Mouse (Mus musculus) heart, adult 2 months (tissue): ENCODE measurements around the gene Polq. TPM values are rescaled to one million over a fixed set of nuclear protein-coding genes. Genes with fewer than 3 reads are reported as not detected.

ENCODE experiments used
- DNase-seq, 2 experiments: peaks; one replicate each; pipeline ENCODE4 v3.0.0; 2021
- H3K27ac ChIP-seq: fragments of 200-600 bp; 2 replicates; pipeline ENCODE4 v1.8.1; 2022
- H3K27me3 ChIP-seq: fragments of 200-500 bp; 2 replicates; pipeline ENCODE4 v1.6.1; 2012; ENCODE audit warnings: mild to moderate bottlenecking, low read length, inconsistent platforms, mixed read lengths; ENCODE audit not compliant: control insufficient read depth, insufficient read depth
- H3K36me3 ChIP-seq: fragments of 200-500 bp; 2 replicates; pipeline ENCODE4 v1.6.1; 2012; ENCODE audit warnings: low read length, inconsistent platforms; ENCODE audit not compliant: control insufficient read depth, insufficient read depth
- H3K4me1 ChIP-seq: fragments of 200-500 bp; 2 replicates; pipeline ENCODE4 v1.6.1; 2011; ENCODE audit warnings: low read length; ENCODE audit not compliant: control insufficient read depth, insufficient read depth
- H3K4me3 ChIP-seq: fragments of 200-600 bp; 2 replicates; pipeline ENCODE4 v1.8.1; 2022
- H3K79me2 ChIP-seq: fragments of 200-500 bp; replicated peaks from 2 replicates; pipeline ENCODE4 v1.6.1; 2012; ENCODE audit warnings: mild to moderate bottlenecking, inconsistent platforms, low read length, moderate library complexity, mixed read lengths; ENCODE audit not compliant: control insufficient read depth, insufficient read depth
- H3K9ac ChIP-seq: fragments of 200-500 bp; 2 replicates; pipeline ENCODE4 v1.6.1; 2012; ENCODE audit warnings: low read depth, mild to moderate bottlenecking, control low read depth, inconsistent platforms, low read length, mixed read lengths
- CTCF ChIP-seq: fragments of 200-600 bp; IDR thresholded peaks from 2 replicates; pipeline ENCODE4 v1.8.1; 2022; ENCODE audit warnings: antibody characterized with exemption, mild to moderate bottlenecking, moderate library complexity
- EP300 ChIP-seq: fragments of 200-500 bp; IDR thresholded peaks from 2 replicates; pipeline ENCODE4 v1.6.1; 2011; ENCODE audit warnings: low read depth, low read length, control low read depth; ENCODE audit not compliant: insufficient read depth
- POLR2A ChIP-seq: fragments of 200-500 bp; IDR thresholded peaks from 2 replicates; pipeline ENCODE4 v1.6.1; 2011; ENCODE audit warnings: mild to moderate bottlenecking, low read depth, low read length, control low read depth; ENCODE audit not compliant: insufficient read depth
- WGBS: fragments of 180-500 bp; shearing (Covaris S2); methylation state at CpG from one replicate; pipeline ENCODE4 v1.1.7; 2018; 5-methylcytosine and 5-hydroxymethylcytosine counted together
- intact Hi-C: fragments of 180-260 bp; cut with DNase I; formaldehyde crosslinking; loops from one replicate; pipeline ENCODE4 v1.15.1; 2025
- long read RNA-seq: library from polyadenylated mRNA; stranded (forward); transcript quantifications from one replicate; pipeline ENCODE4 v2.0.0, GENCODE M21; 2021
- polyA plus RNA-seq: library from polyadenylated mRNA; depleted of rRNA; stranded (reverse); fragments of >200 nt; gene quantifications from 2 replicates; pipeline ENCODE4 v1.2.3, GENCODE M21; 2012; rRNA removed
- total RNA-seq, 2 experiments: library from RNA; stranded (reverse); gene quantifications; 2 replicates each; pipeline ENCODE4 v1.2.3; 2021

Gene Polq
- total RNA-seq (1 to 10 TPM; 4.7 to 4.9 TPM), polyA plus RNA-seq (1.2 and 1.5 TPM in 2 replicates)
- long read RNA-seq = 0 reads

DNA sequence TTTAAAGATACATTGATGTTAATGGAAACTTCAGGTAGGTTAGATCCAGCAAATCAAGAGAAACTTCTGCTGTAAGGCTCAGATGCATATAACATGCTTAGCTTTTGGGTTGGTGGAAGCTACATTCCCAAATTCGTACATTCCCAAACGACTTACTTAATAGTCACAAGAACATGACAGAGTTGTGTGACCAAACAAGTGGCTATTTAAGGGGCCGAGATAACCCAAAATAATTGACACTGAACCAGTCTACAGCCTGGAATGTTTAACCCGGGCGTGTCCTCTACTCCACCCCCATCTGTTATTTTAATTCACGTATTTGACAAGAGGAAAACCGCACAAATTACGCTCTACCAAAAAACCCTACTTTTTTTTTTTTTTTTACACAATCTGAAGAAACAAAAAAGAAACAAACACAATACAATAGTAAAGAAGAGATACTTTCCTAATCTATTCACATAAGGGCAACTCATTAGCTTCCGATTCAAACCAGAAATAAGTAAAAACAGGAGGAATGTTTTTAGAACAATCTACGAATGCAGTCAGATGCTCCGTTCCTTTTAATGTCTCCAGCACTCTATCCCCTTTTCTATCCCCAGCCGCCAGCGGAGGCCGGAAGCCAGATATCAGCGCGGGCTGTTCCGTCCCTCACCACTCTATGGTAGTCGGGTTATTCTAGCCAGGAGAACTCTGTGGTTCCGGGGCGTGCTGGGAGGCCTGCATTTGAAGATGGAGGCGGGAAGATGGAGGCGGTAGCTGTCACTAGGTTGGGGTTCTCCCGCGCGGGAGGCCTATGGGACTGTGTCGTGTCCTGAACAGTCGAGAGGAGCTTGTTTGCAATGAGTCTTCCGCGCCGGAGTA, at the start of gene Polq:
Gene Polq (plus strand): TSS at position 726 of the 861 bp plus-strand sequence.
- peaks cover 3% of the 10 kb centered on the region; the same call in 1 of the 2 replicates for H3K36me3 ChIP-seq
- H3K4me3 ChIP-seq = peak within 1 kb of the TSS; percentile 64
- intact Hi-C loops = loop anchor here (1.0 to 5.0 kb wide), 4 partner anchors 21 to 184 kb away; partner anchors contain the start of genes Eaf2, Fbxo40, Golgb1 and Iqcb1
- H3K9ac ChIP-seq = peak within 1 kb of the TSS; percentile 56
- no peaks in the 10 kb centered on the region for H3K27me3 ChIP-seq
- TF ChIP-seq CTCF = 0 out of 2 replicates have a peak, but pooled peaks have one; percentile 19
- TF ChIP-seq EP300 = 0 out of 2 replicates have a peak, but pooled peaks have one; percentile 22
- TF ChIP-seq POLR2A = peak; percentile 74
- 1% methylated on average over 30 of the region's 30 CpGs for WGBS
- H3K4me1 ChIP-seq = peaks cover 2% of the 10 kb centered on the region
- peak within 1 kb of the TSS; percentile 89 for H3K27ac ChIP-seq
- peak; percentile 93 for DNase-seq
- no peaks in the 10 kb centered on the region for H3K79me2 ChIP-seq

DNA sequence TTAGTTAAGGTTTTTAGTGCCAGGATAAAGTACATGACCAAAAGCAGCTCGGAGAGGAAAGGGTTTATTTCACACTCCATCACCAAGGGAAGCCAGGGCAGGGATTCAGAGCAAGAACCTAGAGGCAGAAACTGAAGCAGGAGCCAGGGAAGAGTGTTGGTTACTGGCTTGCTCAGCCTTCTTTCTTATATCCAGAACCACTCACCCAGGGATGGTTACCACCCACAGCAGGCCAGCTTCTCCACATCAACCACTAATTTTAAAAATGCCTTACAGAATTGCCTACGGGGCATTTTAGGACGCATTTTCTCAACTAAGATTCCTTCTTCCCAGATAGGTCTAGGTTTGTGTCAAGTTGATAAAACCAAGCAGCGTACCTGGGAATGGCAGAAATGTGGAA, 48.2 kb upstream of the Polq start:
- TF ChIP-seq EP300 = no peak
- no peak for TF ChIP-seq CTCF
- no peak for TF ChIP-seq POLR2A
- intact Hi-C loops = no loop called here
- H3K79me2 ChIP-seq = no peaks in the 10 kb centered on the region
- DNase-seq = no peak
- 88% methylated on average over 4 of the region's 4 CpGs for WGBS
- no peak overlapping the region for H3K9ac ChIP-seq
- no peaks in the 10 kb centered on the region for H3K27me3 ChIP-seq
- H3K36me3 ChIP-seq = peaks cover 7% of the 10 kb centered on the region
- H3K4me1 ChIP-seq = no peaks in the 10 kb centered on the region
- no peak overlapping the region for H3K4me3 ChIP-seq
- H3K27ac ChIP-seq = no peak overlapping the region

DNA sequence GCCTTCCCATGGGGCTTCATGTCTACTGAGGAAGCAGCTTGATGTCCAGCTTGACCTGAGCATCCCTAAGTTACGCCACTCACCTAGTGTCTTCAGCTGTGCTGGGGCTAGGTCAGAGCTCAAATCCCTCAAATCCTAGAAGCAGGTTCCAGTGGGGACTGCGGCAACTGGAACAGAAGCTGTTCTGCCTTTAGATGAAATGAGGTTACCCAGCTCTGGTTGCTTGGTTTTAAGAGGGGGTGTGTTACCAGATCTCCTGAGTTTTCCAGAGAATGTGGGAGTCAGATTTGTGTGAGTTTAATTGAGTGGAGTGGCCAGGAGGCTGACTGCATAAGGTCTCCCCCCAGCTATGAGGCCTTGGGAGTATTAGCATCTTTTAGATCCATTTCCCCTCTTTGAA, 32.5 kb upstream of the Polq start:
- no peak overlapping the region for H3K9ac ChIP-seq
- DNase-seq = no peak
- H3K79me2 ChIP-seq = no peaks in the 10 kb centered on the region
- WGBS = 92% methylated on average over 2 of the region's 2 CpGs
- H3K4me3 ChIP-seq = no peak overlapping the region
- TF ChIP-seq POLR2A (no peak), EP300 (no peak)
- intact Hi-C loops = no loop called here
- peaks cover 2% of the 10 kb centered on the region; the same call in 1 of the 2 replicates for H3K4me1 ChIP-seq
- H3K27me3 ChIP-seq = no peaks in the 10 kb centered on the region
- no peak overlapping the region for H3K27ac ChIP-seq
- H3K36me3 ChIP-seq = peaks cover 9% of the 10 kb centered on the region; the same call in 1 of the 2 replicates

DNA sequence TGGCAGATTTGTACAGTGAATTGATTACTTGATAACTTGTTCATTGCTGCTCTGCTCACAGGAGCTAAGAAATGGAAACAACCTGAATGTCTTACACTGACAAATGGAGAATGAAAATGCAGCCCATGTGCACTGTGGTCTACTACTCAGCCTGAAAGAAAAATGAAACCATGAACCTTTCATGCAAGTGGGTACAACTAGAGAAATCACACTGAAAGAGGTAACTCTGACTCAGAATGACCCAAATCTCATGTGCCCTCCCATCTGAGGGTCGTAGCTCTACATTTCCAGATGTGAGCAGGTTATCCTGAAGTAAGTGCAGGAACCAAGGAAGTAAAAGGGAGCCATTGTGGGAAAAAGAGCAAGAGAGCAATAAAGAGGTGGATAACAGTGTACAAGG, 27.8 kb upstream of the Polq start:
- Histone ChIP-seq H3K79me2 (no peaks in the 10 kb centered on the region), H3K4me3 (no peak overlapping the region), H3K36me3 (peaks cover 13% of the 10 kb centered on the region; the same call in 1 of the 2 replicates), H3K27me3 (no peaks in the 10 kb centered on the region), H3K27ac (peak overlapping the region; percentile 58), H3K4me1 (peaks cover 2% of the 10 kb centered on the region; the same call in 1 of the 2 replicates), H3K9ac (no peak overlapping the region)
- 60% methylated on average over 1 of the region's 1 CpGs for WGBS
- DNase-seq = no peak
- TF ChIP-seq CTCF = no peak
- TF ChIP-seq POLR2A = no peak
- no peak for TF ChIP-seq EP300
- intact Hi-C loops = no loop called here

DNA sequence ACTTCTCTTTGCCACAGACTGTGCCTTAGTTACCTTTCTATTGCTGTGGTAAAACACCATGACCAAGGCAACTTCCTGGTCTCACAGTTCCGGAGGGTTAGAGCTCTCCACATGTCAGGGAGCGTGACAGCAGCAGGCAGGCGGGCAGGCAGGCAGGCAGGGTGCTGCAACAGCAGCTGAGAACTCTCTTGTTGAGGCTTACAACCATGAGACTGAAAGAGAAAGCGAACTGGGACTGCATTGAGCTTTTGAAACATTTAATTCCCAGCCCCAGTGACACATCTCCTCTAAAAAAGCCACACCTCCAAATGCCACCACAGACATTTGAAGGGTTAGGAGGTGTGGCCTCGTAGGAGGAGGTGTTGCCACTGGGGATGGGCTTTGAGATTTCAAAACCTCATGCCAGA, 25.9 kb upstream of the Polq start:
- peak in 1 of 2 experiments; percentile 50 for DNase-seq
- H3K27ac ChIP-seq = peak overlapping the region; percentile 52

DNA sequence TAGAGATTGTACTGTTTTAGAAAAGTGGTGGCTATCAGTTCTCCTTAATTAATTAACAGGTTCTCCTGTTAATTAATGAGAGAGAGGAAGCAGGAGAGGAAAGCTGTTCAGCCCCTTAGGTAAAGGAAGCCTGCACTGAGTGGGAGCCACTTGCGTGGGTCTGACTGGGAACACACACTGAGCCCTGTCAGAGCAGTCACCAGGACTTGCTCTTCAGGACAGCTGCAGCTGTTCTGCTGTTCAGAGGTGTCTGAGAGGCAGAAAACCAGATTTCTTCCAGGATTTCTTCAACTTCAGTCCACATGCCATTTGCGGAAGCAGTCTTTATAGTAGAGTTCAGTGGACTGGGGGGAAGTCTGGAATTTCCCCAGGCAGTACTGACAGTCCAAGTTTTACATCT, 24.2 kb upstream of the Polq start:
- intact Hi-C loops = no loop called here
- peak overlapping the region; percentile 53 for H3K4me3 ChIP-seq

More for the DNA sequence above, 25.9 kb upstream of the Polq start:
- TF ChIP-seq EP300 (0 out of 2 replicates have a peak, but pooled peaks have one; percentile 18), POLR2A (no peak)
- no peak overlapping the region for H3K9ac ChIP-seq
- peaks cover 13% of the 10 kb centered on the region; the same call in 1 of the 2 replicates for H3K36me3 ChIP-seq
- intact Hi-C loops = no loop called here
- 39% methylated on average over 5 of the region's 5 CpGs for WGBS
- H3K27me3 ChIP-seq = no peaks in the 10 kb centered on the region
- peaks cover 2% of the 10 kb centered on the region; the same call in 1 of the 2 replicates for H3K4me1 ChIP-seq
- no peak overlapping the region for H3K4me3 ChIP-seq
- H3K79me2 ChIP-seq = no peaks in the 10 kb centered on the region

More for the DNA sequence above, 24.2 kb upstream of the Polq start:
- WGBS = 47% methylated on average over 2 of the region's 2 CpGs
- Histone ChIP-seq H3K36me3 (peaks cover 10% of the 10 kb centered on the region; the same call in 1 of the 2 replicates), H3K27me3 (no peaks in the 10 kb centered on the region), H3K79me2 (no peaks in the 10 kb centered on the region), H3K4me1 (peaks cover 2% of the 10 kb centered on the region; the same call in 1 of the 2 replicates), H3K9ac (peak overlapping the region; percentile 6; the same call in 1 of the 2 replicates), H3K27ac (peak overlapping the region; percentile 93)
- TF ChIP-seq EP300 (no peak), POLR2A (no peak), CTCF (no peak)
- DNase-seq = no peak
